Mouse (Mus musculus) embryonic fibroblast, embryonic 13.5 days (primary cell): Measurements from ENCODE around the gene Tctex1d2.

Experiments
- CTCF ChIP-seq: IDR thresholded peaks from 2 replicates; pipeline ENCODE4 v1.5.1; 2011; ENCODE audit warnings: mild to moderate bottlenecking, control low read depth, low read length, moderate library complexity, borderline replicate concordance; ENCODE audit not compliant: insufficient read depth
- POLR2A ChIP-seq: IDR thresholded peaks from 2 replicates; pipeline ENCODE4 v1.6.1; 2011; ENCODE audit warnings: low read depth, mild to moderate bottlenecking, control low read depth, low read length, moderate library complexity

DNA sequence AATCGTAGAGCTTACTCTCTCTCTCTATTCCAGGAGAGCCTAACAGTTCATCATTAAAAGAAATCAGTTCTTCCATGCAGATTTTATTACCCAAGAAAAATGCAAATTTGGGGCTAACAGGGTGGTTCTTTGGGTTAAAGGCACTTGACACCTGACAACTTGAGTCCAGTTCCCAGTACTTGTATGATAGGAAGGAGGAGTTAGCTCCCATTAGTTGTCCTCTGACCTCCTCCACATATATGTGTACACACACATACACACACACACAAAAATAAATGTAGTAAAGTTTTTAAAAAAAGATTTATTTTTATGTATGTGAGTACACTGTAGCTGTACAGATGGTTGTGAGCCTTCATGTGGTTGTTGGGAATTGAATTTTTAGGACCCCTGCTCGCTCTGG is 30.6 kb downstream of the Tctex1d2 start:
- TF ChIP-seq CTCF (no peak), POLR2A (no peak)
